Mouse (Mus musculus) liver, embryonic 12.5 days (tissue): Measurements from ENCODE around the gene Gna14. TPM values are rescaled to one million over a fixed set of nuclear protein-coding genes. Genes with fewer than 3 reads are reported as not detected.
A peak's percentile ranks its signal among the peaks of the same experiment; 100 is the strongest.

Experiments
- ATAC-seq: fragments of 200-750 bp; cut with Nextera tagmentation; 2 replicates; pipeline ENCODE4 v1.8.0; 2017; ENCODE audit warnings: moderate number of reproducible peaks, mild to moderate bottlenecking, moderate library complexity
- H3K27ac ChIP-seq: fragments of 300-500 bp; sonication (generic); 2 replicates; pipeline ENCODE4 v1.5.1; 2016; ENCODE audit warnings: mild to moderate bottlenecking
- H3K27me3 ChIP-seq: fragments of 300-500 bp; sonication (generic); replicated peaks from 2 replicates; pipeline ENCODE4 v1.6.1; 2016; ENCODE audit warnings: mild to moderate bottlenecking, moderate library complexity
- H3K36me3 ChIP-seq: fragments of 300-500 bp; sonication (generic); 2 replicates; pipeline ENCODE4 v1.6.1; 2016; ENCODE audit warnings: mild to moderate bottlenecking, moderate library complexity
- H3K4me1 ChIP-seq: fragments of 300-500 bp; sonication (generic); 2 replicates; pipeline ENCODE4 v1.6.1; 2016
- H3K4me2 ChIP-seq: fragments of 300-500 bp; sonication (generic); 2 replicates; pipeline ENCODE4 v1.6.1; 2016; ENCODE audit warnings: mild to moderate bottlenecking, moderate library complexity
- H3K4me3 ChIP-seq: fragments of 300-500 bp; sonication (generic); 2 replicates; pipeline ENCODE4 v1.5.1; 2016; ENCODE audit warnings: mild to moderate bottlenecking, moderate library complexity
- H3K9ac ChIP-seq: fragments of 300-500 bp; sonication (generic); 2 replicates; pipeline ENCODE4 v1.6.1; 2016; ENCODE audit warnings: mild to moderate bottlenecking, moderate library complexity
- H3K9me3 ChIP-seq: fragments of 300-500 bp; sonication (generic); replicated peaks from 2 replicates; pipeline ENCODE4 v1.6.1; 2016; ENCODE audit warnings: mild to moderate bottlenecking, moderate library complexity
- WGBS: fragments of 180-500 bp; shearing (Covaris S2); methylation state at CpG from one replicate; pipeline ENCODE4 v1.1.7; 2016; ENCODE audit not compliant: insufficient replicate concordance; 5-methylcytosine and 5-hydroxymethylcytosine counted together
- polyA plus RNA-seq: library from polyadenylated mRNA; unstranded; fragments of >200 nt; fragmentation: Nextera tagmentation; extraction: Ambion mirVana; gene quantifications from 2 replicates; pipeline ENCODE4 v1.2.1, GENCODE M21; 2016

Gna14 gene
- polyA plus RNA-seq, 1 experiment from 2014 or later, result 1.6 TPM

DNA sequence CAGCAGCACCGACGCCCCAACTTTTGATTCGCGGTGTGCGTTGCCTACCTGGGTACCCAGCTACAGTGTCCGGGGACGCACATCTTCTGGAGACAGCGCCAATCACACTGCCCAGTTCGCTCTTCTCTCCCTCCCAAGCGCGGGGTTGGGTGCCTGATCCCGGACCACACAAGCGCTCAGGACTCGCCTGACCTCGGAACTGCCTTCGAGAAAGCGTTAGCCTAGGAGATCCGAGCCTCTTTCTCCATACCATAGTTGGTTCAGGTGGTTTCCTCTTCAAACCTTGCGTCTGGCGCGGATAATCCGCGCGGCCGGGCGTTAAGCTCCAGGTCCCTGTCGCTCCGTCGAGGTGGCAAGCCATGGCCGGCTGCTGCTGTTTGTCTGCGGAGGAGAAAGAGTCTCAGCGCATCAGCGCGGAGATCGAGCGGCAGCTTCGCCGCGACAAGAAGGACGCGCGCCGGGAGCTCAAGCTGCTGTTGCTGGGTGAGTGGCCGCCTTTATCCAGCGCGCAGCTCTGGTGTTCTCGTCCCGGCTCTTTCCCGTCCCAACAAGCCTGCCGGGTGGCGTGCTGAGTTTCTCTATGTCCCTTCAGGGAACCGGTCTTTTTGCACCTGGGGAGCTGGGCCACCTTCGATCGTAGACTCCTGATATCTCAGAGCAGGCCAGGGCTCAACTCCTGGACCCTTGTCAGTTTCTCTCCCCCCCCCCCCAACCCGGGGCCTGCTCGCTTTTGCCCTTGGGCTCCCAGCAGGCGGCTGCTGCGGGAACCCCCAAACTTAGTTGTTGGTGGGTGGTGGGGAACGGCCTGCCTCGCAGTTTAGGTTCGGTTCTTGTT is 990 bp downstream of the Gna14 start:
- ATAC-seq, result peak; percentile 22; the same call in 1 of the 2 replicates
- WGBS, result 5% methylated on average over 61 of the region's 61 CpGs

DNA sequence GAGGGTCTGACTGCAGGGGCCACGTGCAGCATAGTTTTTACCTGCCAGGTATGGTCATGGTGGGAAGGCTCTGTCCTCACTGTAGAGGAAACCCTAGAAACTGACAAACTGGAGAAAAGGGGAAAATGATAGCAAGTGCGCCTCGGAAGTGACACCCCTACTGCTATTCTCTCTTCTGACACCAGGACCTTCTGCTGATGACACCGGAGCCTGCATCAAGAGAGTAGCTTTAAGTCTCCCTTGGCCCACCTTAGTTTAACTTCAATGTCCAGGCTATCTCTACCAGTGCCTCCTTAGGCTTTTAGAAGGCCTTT is 1.6 kb downstream of the Gna14 start:
- Histone ChIP-seq H3K27ac (no peak overlapping the region), H3K36me3 (no peaks in the 10 kb centered on the region), H3K4me1 (peaks cover 23% of the 10 kb centered on the region), H3K4me3 (peak overlapping the region; percentile 51), H3K9ac (no peak overlapping the region), H3K4me2 (peak overlapping the region; percentile 79), H3K9me3 (no peaks in the 10 kb centered on the region), H3K27me3 (peaks cover 41% of the 10 kb centered on the region)
- ATAC-seq, result no peak
- 47% methylated on average over 4 of the region's 4 CpGs for WGBS

More for the DNA sequence above, 990 bp downstream of the Gna14 start:
- H3K4me2 ChIP-seq, result peak overlapping the region; percentile 79
- peaks cover 23% of the 10 kb centered on the region for H3K4me1 ChIP-seq
- peaks cover 41% of the 10 kb centered on the region for H3K27me3 ChIP-seq
- H3K9me3 ChIP-seq, result no peaks in the 10 kb centered on the region
- H3K4me3 ChIP-seq, result peak overlapping the region; percentile 51
- H3K36me3 ChIP-seq, result no peaks in the 10 kb centered on the region
- peak overlapping the region; percentile 42 for H3K9ac ChIP-seq
- no peak overlapping the region; the same call in 1 of the 2 replicates for H3K27ac ChIP-seq

DNA sequence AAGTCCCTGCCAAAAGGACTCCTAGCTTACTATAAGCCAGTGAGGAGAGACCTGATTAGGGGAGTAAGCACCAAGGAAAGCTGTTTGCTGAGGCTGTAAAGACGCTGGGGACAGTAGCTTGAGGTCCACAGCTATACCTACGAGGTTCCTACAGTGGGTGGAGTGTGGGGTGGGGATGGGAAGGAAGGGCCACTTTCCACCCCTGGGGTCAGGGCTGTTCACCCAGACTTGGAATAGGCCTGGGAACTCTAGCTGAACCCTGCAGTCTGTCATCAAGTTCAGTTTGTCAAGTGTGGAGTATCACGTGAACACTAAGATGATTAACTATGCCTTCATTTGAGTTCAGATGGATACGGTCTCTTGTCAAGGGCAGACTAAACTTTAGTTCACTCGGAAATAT is 2.3 kb downstream of the Gna14 start:
- Histone ChIP-seq H3K9ac (no peak overlapping the region), H3K9me3 (no peaks in the 10 kb centered on the region), H3K4me2 (no peak overlapping the region), H3K36me3 (no peaks in the 10 kb centered on the region), H3K27ac (no peak overlapping the region), H3K4me3 (no peak overlapping the region), H3K27me3 (peaks cover 41% of the 10 kb centered on the region), H3K4me1 (peaks cover 25% of the 10 kb centered on the region)
- no peak for ATAC-seq
- WGBS, result 52% methylated on average over 5 of the region's 5 CpGs

DNA sequence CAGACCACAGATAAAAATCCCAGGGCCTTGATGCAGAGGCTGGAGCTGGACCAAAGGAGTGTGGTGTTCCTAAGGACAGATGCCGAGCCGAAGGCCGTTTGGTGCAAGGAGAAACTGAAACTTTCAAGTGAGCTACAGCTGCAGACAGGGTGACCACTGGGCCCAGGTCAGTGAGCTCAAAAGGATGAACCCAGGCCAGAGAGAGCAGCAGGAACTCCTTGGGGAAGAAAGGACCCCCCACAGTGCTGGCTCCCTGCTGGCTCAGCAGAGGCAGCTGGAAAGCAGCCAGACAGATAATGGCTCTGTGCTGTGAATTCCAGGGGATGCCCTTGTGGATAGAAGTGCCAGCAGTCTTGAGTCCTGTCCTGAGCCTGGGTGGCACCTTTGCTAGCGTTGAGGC is 3.7 kb downstream of the Gna14 start:
- no peak for ATAC-seq
- no peak overlapping the region for H3K4me3 ChIP-seq
- peaks cover 27% of the 10 kb centered on the region for H3K4me1 ChIP-seq
- H3K27ac ChIP-seq, result no peak overlapping the region
- H3K9me3 ChIP-seq, result no peaks in the 10 kb centered on the region
- H3K4me2 ChIP-seq, result no peak overlapping the region
- H3K27me3 ChIP-seq, result peaks cover 37% of the 10 kb centered on the region
- no peaks in the 10 kb centered on the region for H3K36me3 ChIP-seq
- H3K9ac ChIP-seq, result no peak overlapping the region
- WGBS, result 59% methylated on average over 4 of the region's 4 CpGs

DNA sequence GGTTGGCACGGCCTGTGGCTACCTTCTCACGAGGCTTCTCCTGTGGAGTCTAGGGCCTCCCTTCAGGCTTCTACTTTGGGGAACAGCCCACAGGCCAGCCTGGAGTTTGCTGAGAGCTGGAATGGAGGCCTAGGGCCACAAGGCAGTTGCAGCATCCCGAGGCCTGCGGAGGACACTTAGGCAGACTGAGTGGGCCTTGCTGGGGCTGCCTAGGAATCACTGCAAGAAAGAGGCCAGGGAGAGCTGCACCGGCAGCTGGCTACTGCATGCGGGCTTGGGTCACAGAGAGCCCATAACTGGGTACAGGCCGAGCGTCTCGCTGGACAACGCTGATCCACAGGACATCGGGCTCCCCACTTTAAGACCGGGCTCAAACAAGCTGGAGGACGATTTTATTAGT is 4.3 kb downstream of the Gna14 start:
- no peak overlapping the region for H3K27ac ChIP-seq
- H3K4me2 ChIP-seq, result no peak overlapping the region
- no peak overlapping the region for H3K9ac ChIP-seq
- H3K4me1 ChIP-seq, result peaks cover 27% of the 10 kb centered on the region
- WGBS, result 66% methylated on average over 13 of the region's 13 CpGs
- ATAC-seq, result no peak
- H3K4me3 ChIP-seq, result no peak overlapping the region
- H3K9me3 ChIP-seq, result no peaks in the 10 kb centered on the region
- H3K36me3 ChIP-seq, result no peaks in the 10 kb centered on the region
- peaks cover 37% of the 10 kb centered on the region for H3K27me3 ChIP-seq

DNA sequence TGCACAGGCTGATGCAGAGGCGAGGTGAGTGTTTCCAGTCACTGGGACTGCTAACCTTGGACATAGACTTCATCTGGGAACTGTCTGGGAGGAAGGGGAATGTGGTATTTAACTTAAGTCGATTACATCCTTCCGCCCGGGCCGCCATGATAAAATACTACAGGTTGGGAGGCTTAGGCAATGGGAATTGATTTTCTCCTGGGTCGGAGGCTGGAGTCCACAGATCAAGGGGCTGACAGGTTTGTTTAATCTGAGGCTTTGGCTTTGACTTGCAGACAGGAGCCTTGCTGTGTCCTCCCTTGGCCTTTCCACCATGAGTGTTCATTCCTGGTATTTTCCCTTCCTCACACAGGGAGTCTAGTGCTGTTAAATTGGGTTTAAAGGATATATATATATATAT is 5.8 kb downstream of the Gna14 start:
- WGBS, result 77% methylated on average over 6 of the region's 6 CpGs

DNA sequence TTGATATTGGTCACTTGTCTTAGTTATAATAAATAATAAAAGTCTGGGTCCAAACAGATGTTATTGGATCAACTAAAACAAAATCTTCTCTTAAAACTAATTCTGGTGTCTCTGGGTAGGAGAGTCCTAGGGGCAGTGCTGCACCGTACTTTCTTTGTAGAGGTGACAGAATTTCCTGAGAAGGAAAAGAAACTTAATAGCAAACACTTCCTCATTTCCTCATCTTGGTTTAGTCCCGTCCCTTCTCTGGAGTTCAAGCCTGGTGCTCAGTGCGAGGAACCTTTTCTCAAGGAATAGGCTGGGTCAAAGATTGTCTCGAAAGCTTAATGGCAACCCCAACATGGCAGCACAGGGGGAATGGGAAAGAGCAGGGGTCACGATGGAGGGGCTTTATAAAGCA is 7.8 kb downstream of the Gna14 start:
- Histone ChIP-seq H3K36me3 (no peaks in the 10 kb centered on the region), H3K4me3 (no peak overlapping the region), H3K4me2 (no peak overlapping the region), H3K4me1 (0 out of 2 replicates have a peak, but pooled peaks cover 9% of the 10 kb centered on the region), H3K9ac (no peak overlapping the region), H3K27ac (no peak overlapping the region), H3K9me3 (no peaks in the 10 kb centered on the region), H3K27me3 (0 out of 2 replicates have a peak, but pooled peaks cover 9% of the 10 kb centered on the region)
- no peak for ATAC-seq
- 51% methylated on average over 5 of the region's 5 CpGs for WGBS

More for the DNA sequence above, 5.8 kb downstream of the Gna14 start:
- no peaks in the 10 kb centered on the region for H3K36me3 ChIP-seq
- peaks cover 13% of the 10 kb centered on the region for H3K4me1 ChIP-seq
- H3K9me3 ChIP-seq, result no peaks in the 10 kb centered on the region
- H3K4me2 ChIP-seq, result no peak overlapping the region
- no peak overlapping the region for H3K9ac ChIP-seq
- H3K27me3 ChIP-seq, result peaks cover 28% of the 10 kb centered on the region
- ATAC-seq, result no peak
- no peak overlapping the region for H3K27ac ChIP-seq
- no peak overlapping the region for H3K4me3 ChIP-seq

DNA sequence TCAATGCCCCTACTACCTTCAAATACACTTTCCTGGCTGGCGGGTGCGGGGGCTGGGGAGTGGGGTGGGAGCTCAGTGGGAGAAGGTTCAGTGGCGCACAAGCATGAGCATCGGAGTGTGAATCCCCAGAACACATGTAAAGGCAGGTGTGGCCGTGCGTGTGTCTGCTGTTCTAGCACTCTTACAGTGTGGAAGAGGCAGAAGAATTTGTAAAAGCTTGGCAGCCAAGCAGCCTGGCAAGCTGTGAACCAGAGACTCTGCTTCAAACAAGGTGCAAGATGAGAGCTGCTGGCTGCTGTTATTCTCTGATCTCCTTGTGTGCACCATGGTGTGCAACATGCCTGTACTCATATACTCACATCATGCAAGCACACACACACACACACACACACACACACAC is 11.1 kb downstream of the Gna14 start:
- no peaks in the 10 kb centered on the region for H3K9me3 ChIP-seq
- no peak overlapping the region for H3K4me3 ChIP-seq
- no peak for ATAC-seq
- 84% methylated on average over 6 of the region's 6 CpGs for WGBS
- H3K4me2 ChIP-seq, result no peak overlapping the region
- H3K27ac ChIP-seq, result no peak overlapping the region
- H3K9ac ChIP-seq, result no peak overlapping the region
- H3K4me1 ChIP-seq, result peaks cover 21% of the 10 kb centered on the region
- H3K27me3 ChIP-seq, result no peaks in the 10 kb centered on the region
- H3K36me3 ChIP-seq, result no peaks in the 10 kb centered on the region

DNA sequence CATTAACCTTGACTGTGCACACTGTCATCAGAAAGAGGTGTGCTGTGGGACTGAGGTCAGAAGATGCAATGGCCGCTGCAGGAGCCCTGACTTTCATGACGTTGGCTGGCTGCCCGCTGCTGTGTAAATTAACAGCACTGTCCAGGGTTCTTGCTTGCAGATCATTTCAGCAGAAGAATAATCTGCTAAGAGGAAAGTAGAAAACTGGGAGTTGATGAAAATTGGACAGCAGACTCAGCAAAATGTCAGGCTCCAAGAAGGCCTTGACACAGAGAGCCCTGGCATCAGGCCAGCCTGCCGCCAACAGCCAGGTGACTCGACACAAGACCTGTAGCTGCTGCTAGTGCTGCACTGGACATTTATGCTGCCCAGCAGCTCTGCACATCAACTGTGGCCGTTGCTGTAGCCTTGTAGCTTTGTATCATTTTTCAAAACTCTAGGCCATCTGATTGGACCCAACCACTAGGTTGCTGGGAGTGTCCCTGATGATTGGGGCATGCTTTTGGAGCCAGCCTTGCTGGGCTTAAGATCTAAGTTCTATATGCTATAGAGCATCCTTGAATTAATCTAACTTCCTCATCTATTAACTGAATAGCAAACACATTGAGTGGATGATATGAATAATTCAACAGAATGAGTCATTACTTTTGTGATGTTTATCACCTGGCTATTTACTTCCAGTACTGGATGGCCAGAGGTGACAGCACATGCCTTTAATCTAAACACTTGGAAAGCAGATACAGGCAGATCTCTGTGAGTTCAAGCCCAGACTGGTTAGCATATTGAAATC is 12.5 kb downstream of the Gna14 start:
- WGBS, result 74% methylated on average over 6 of the region's 6 CpGs
- no peak for ATAC-seq

DNA sequence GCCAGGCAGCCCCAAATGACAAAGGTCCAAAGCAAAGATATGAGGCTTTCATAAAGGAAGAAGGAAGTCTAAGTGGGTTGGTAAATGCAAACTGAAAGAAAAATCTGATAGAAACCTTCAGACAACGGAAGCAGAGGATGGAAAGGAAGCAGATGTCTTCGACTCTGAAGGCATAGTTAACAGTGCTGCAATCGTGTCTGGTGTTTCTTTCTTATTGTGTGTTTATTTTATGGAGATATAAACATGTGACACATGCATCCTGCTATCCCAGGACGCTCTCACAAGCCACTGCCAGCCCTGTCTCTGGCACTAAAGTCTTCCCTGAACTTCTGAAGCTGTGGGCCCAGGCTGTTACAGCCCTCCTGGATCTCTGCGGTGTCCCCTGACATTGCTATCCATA is 13.2 kb downstream of the Gna14 start:
- Histone ChIP-seq H3K9ac (no peak overlapping the region), H3K4me3 (no peak overlapping the region), H3K36me3 (no peaks in the 10 kb centered on the region), H3K27ac (no peak overlapping the region), H3K9me3 (no peaks in the 10 kb centered on the region), H3K4me2 (no peak overlapping the region), H3K27me3 (no peaks in the 10 kb centered on the region), H3K4me1 (peaks cover 17% of the 10 kb centered on the region)
- ATAC-seq, result no peak
- 32% methylated on average over 5 of the region's 5 CpGs for WGBS

More for the DNA sequence above, 12.5 kb downstream of the Gna14 start:
- H3K9me3 ChIP-seq, result no peaks in the 10 kb centered on the region
- H3K36me3 ChIP-seq, result no peaks in the 10 kb centered on the region
- H3K4me3 ChIP-seq, result no peak overlapping the region
- no peak overlapping the region for H3K4me2 ChIP-seq
- no peak overlapping the region for H3K27ac ChIP-seq
- no peak overlapping the region for H3K9ac ChIP-seq
- H3K4me1 ChIP-seq, result peaks cover 18% of the 10 kb centered on the region
- H3K27me3 ChIP-seq, result no peaks in the 10 kb centered on the region

DNA sequence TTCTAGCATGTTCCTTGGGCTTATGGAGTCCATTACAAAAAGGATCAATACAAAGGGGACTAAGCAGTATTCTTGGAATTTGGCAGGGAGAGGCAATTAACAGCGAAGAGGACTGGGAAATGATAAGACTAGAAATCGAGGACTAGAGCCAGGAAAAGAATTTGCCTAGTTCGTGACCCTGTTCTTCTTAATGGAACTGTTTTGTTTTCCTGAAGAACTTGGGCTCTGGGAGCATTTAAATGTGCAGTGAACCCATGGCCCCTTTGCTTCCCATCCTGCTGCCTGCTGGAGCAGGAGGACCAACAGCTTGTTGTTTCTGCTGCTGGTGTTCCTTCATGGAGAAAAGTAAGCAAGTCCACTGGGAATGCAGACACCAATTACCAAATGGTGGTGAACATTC is 15.3 kb downstream of the Gna14 start:
- ATAC-seq, result no peak
- H3K36me3 ChIP-seq, result no peaks in the 10 kb centered on the region
- H3K4me2 ChIP-seq, result no peak overlapping the region
- no peaks in the 10 kb centered on the region for H3K27me3 ChIP-seq
- H3K9ac ChIP-seq, result no peak overlapping the region
- no peak overlapping the region for H3K4me3 ChIP-seq
- WGBS, result 71% methylated on average over 3 of the region's 3 CpGs
- no peak overlapping the region for H3K27ac ChIP-seq
- peaks cover 17% of the 10 kb centered on the region for H3K4me1 ChIP-seq
- H3K9me3 ChIP-seq, result no peaks in the 10 kb centered on the region

DNA sequence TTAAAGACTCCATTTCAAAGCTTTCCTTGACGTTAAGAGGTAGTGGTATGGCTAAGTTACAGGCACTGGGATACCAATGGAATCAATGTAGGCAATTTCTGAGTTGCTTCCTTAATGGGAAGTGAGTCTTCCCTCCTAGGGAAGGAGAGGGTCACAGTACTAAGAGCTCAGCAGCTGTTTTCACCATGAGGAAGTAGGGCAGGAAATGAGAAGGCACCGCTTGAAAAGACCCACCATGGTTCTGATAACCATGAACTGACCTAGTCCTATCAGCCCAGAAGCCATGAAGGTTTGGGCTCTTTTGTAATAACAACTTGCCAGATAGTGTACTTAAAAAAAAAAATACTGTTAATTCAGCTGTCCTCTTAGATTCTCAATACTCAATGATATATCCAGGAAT is 20.6 kb downstream of the Gna14 start:
- no peak for ATAC-seq
- 10% methylated on average over 2 of the region's 2 CpGs for WGBS
- Histone ChIP-seq H3K9ac (no peak overlapping the region), H3K27ac (no peak overlapping the region), H3K4me2 (no peak overlapping the region), H3K9me3 (no peaks in the 10 kb centered on the region), H3K36me3 (no peaks in the 10 kb centered on the region), H3K27me3 (no peaks in the 10 kb centered on the region), H3K4me1 (peaks cover 23% of the 10 kb centered on the region), H3K4me3 (no peak overlapping the region)
